Mouse (Mus musculus): ENCODE measurements around the gene Golga2. TPM values are rescaled to one million over a fixed set of nuclear protein-coding genes. Genes with fewer than 3 reads are reported as not detected.

The Golga2 gene
- polyA plus RNA-seq, 1 experiment from 2014 or later = 20.5 TPM

- no peak for ATAC-seq (replicated peaks; ENCODE audit: insufficient number of reproducible peaks, low FRiP score, low TSS enrichment)
- Histone ChIP-seq H3K36me3 (ENCODE audit: control insufficient read depth, insufficient read depth, low read length) (no peaks in the 10 kb centered on the region), H3K4me1 (ENCODE audit: control insufficient read depth, insufficient read depth, low read length) (peaks cover 7% of the 10 kb centered on the region), H3K4me2 (no peak overlapping the region), H3K9ac (ENCODE audit: low read depth, low read length) (no peak overlapping the region), H3K27ac (ENCODE audit: low read depth, low read length) (no peak overlapping the region), H3K27me3 (ENCODE audit: control insufficient read depth, insufficient read depth, low read length) (no peaks in the 10 kb centered on the region), H3K9me3 (replicated peaks; ENCODE audit: control insufficient read depth, low read length) (no peaks in the 10 kb centered on the region), H3K4me3 (ENCODE audit: low read depth, low read length) (no peak overlapping the region)
- 77% methylated on average over 4 of the region's 4 CpGs for WGBS (ENCODE audit: insufficient replicate concordance)
These were observed 40.0 kb downstream of the Golga2 start for GRCm38 (mm10) chr2:32327200-32327599.

GRCm38 (mm10) chr2:32328911-32329460 is 41.8 kb downstream of the Golga2 start:
- Histone ChIP-seq H3K4me1 (ENCODE audit: control insufficient read depth, insufficient read depth, low read length) (peaks cover 7% of the 10 kb centered on the region), H3K9ac (ENCODE audit: low read depth, low read length) (peak overlapping the region; percentile 46; the same call in 1 of the 2 replicates), H3K4me3 (ENCODE audit: low read depth, low read length) (no peak overlapping the region), H3K36me3 (ENCODE audit: control insufficient read depth, insufficient read depth, low read length) (no peaks in the 10 kb centered on the region), H3K27me3 (ENCODE audit: control insufficient read depth, insufficient read depth, low read length) (peaks cover 6% of the 10 kb centered on the region), H3K27ac (ENCODE audit: low read depth, low read length) (0 out of 2 replicates have a peak overlapping the region, but pooled peaks have one; percentile 29), H3K9me3 (replicated peaks; ENCODE audit: control insufficient read depth, low read length) (no peaks in the 10 kb centered on the region), H3K4me2 (no peak overlapping the region)
- 33% methylated on average over 13 of the region's 13 CpGs for WGBS (ENCODE audit: insufficient replicate concordance)
- no peak for ATAC-seq (replicated peaks; ENCODE audit: insufficient number of reproducible peaks, low FRiP score, low TSS enrichment)

GRCm38 (mm10) chr2:32329531-32329930 is 42.3 kb downstream of the Golga2 start:
- Histone ChIP-seq H3K36me3 (ENCODE audit: control insufficient read depth, insufficient read depth, low read length) (no peaks in the 10 kb centered on the region), H3K4me3 (ENCODE audit: low read depth, low read length) (no peak overlapping the region), H3K9ac (ENCODE audit: low read depth, low read length) (peak overlapping the region; percentile 46; the same call in 1 of the 2 replicates), H3K27ac (ENCODE audit: low read depth, low read length) (0 out of 2 replicates have a peak overlapping the region, but pooled peaks have one; percentile 29), H3K27me3 (ENCODE audit: control insufficient read depth, insufficient read depth, low read length) (peaks cover 12% of the 10 kb centered on the region), H3K4me1 (ENCODE audit: control insufficient read depth, insufficient read depth, low read length) (peaks cover 7% of the 10 kb centered on the region), H3K4me2 (no peak overlapping the region), H3K9me3 (replicated peaks; ENCODE audit: control insufficient read depth, low read length) (no peaks in the 10 kb centered on the region)
- 41% methylated on average over 6 of the region's 6 CpGs for WGBS (ENCODE audit: insufficient replicate concordance)
- ATAC-seq (replicated peaks; ENCODE audit: insufficient number of reproducible peaks, low FRiP score, low TSS enrichment) = no peak

- peaks cover 4% of the 10 kb centered on the region for H3K4me1 ChIP-seq (ENCODE audit: control insufficient read depth, insufficient read depth, low read length)
- no peak overlapping the region for H3K4me3 ChIP-seq (ENCODE audit: low read depth, low read length)
- no peak overlapping the region for H3K9ac ChIP-seq (ENCODE audit: low read depth, low read length)
- H3K27ac ChIP-seq (ENCODE audit: low read depth, low read length) = no peak overlapping the region
- H3K9me3 ChIP-seq (replicated peaks; ENCODE audit: control insufficient read depth, low read length) = no peaks in the 10 kb centered on the region
- no peak for ATAC-seq (replicated peaks; ENCODE audit: insufficient number of reproducible peaks, low FRiP score, low TSS enrichment)
- 79% methylated on average over 5 of the region's 5 CpGs for WGBS (ENCODE audit: insufficient replicate concordance)
- H3K27me3 ChIP-seq (ENCODE audit: control insufficient read depth, insufficient read depth, low read length) = peaks cover 35% of the 10 kb centered on the region
- no peak overlapping the region for H3K4me2 ChIP-seq
- no peaks in the 10 kb centered on the region for H3K36me3 ChIP-seq (ENCODE audit: control insufficient read depth, insufficient read depth, low read length)
These were observed 45.0 kb downstream of the Golga2 start for GRCm38 (mm10) chr2:32332159-32332558.

GRCm38 (mm10) chr2:32335888-32336287 is 48.7 kb downstream of the Golga2 start:
- H3K9me3 ChIP-seq (replicated peaks; ENCODE audit: control insufficient read depth, low read length) = no peaks in the 10 kb centered on the region
- no peak overlapping the region for H3K27ac ChIP-seq (ENCODE audit: low read depth, low read length)
- H3K4me3 ChIP-seq (ENCODE audit: low read depth, low read length) = no peak overlapping the region
- H3K4me2 ChIP-seq = no peak overlapping the region
- no peaks in the 10 kb centered on the region for H3K4me1 ChIP-seq (ENCODE audit: control insufficient read depth, insufficient read depth, low read length)
- no peak overlapping the region for H3K9ac ChIP-seq (ENCODE audit: low read depth, low read length)
- WGBS (ENCODE audit: insufficient replicate concordance) = 42% methylated on average over 15 of the region's 15 CpGs
- ATAC-seq (replicated peaks; ENCODE audit: insufficient number of reproducible peaks, low FRiP score, low TSS enrichment) = no peak
- peaks cover 44% of the 10 kb centered on the region for H3K27me3 ChIP-seq (ENCODE audit: control insufficient read depth, insufficient read depth, low read length)
- no peaks in the 10 kb centered on the region for H3K36me3 ChIP-seq (ENCODE audit: control insufficient read depth, insufficient read depth, low read length)

GRCm38 (mm10) chr2:32339912-32340642 is 52.9 kb downstream of the Golga2 start:
- no peak overlapping the region for H3K4me3 ChIP-seq (ENCODE audit: low read depth, low read length)
- ATAC-seq (replicated peaks; ENCODE audit: insufficient number of reproducible peaks, low FRiP score, low TSS enrichment) = no peak
- H3K27me3 ChIP-seq (ENCODE audit: control insufficient read depth, insufficient read depth, low read length) = peaks cover 27% of the 10 kb centered on the region
- no peaks in the 10 kb centered on the region for H3K36me3 ChIP-seq (ENCODE audit: control insufficient read depth, insufficient read depth, low read length)
- 35% methylated on average over 26 of the region's 26 CpGs for WGBS (ENCODE audit: insufficient replicate concordance)
- no peak overlapping the region for H3K4me2 ChIP-seq
- no peaks in the 10 kb centered on the region for H3K9me3 ChIP-seq (replicated peaks; ENCODE audit: control insufficient read depth, low read length)
- H3K27ac ChIP-seq (ENCODE audit: low read depth, low read length) = no peak overlapping the region
- H3K9ac ChIP-seq (ENCODE audit: low read depth, low read length) = no peak overlapping the region
- H3K4me1 ChIP-seq (ENCODE audit: control insufficient read depth, insufficient read depth, low read length) = no peaks in the 10 kb centered on the region

GRCm38 (mm10) chr2:32340836-32341633 is 53.9 kb downstream of the Golga2 start:
- Histone ChIP-seq H3K4me3 (ENCODE audit: low read depth, low read length) (no peak overlapping the region), H3K36me3 (ENCODE audit: control insufficient read depth, insufficient read depth, low read length) (no peaks in the 10 kb centered on the region), H3K9me3 (replicated peaks; ENCODE audit: control insufficient read depth, low read length) (no peaks in the 10 kb centered on the region), H3K9ac (ENCODE audit: low read depth, low read length) (no peak overlapping the region), H3K27ac (ENCODE audit: low read depth, low read length) (no peak overlapping the region), H3K27me3 (ENCODE audit: control insufficient read depth, insufficient read depth, low read length) (peaks cover 19% of the 10 kb centered on the region), H3K4me2 (no peak overlapping the region), H3K4me1 (ENCODE audit: control insufficient read depth, insufficient read depth, low read length) (no peaks in the 10 kb centered on the region)
- no peak for ATAC-seq (replicated peaks; ENCODE audit: insufficient number of reproducible peaks, low FRiP score, low TSS enrichment)
- 70% methylated on average over 13 of the region's 13 CpGs for WGBS (ENCODE audit: insufficient replicate concordance)

GRCm38 (mm10) chr2:32341634-32341939 is 54.4 kb downstream of the Golga2 start:
- ATAC-seq (replicated peaks; ENCODE audit: insufficient number of reproducible peaks, low FRiP score, low TSS enrichment) = no peak
- H3K4me1 ChIP-seq (ENCODE audit: control insufficient read depth, insufficient read depth, low read length) = no peaks in the 10 kb centered on the region
- H3K4me3 ChIP-seq (ENCODE audit: low read depth, low read length) = no peak overlapping the region
- 67% methylated on average over 4 of the region's 4 CpGs for WGBS (ENCODE audit: insufficient replicate concordance)
- no peaks in the 10 kb centered on the region for H3K9me3 ChIP-seq (replicated peaks; ENCODE audit: control insufficient read depth, low read length)
- no peaks in the 10 kb centered on the region for H3K36me3 ChIP-seq (ENCODE audit: control insufficient read depth, insufficient read depth, low read length)
- H3K27ac ChIP-seq (ENCODE audit: low read depth, low read length) = no peak overlapping the region
- no peak overlapping the region for H3K9ac ChIP-seq (ENCODE audit: low read depth, low read length)
- peaks cover 14% of the 10 kb centered on the region for H3K27me3 ChIP-seq (ENCODE audit: control insufficient read depth, insufficient read depth, low read length)
- no peak overlapping the region for H3K4me2 ChIP-seq

Data from heart, embryonic 11.5 days (tissue).